Mouse (Mus musculus) kidney, postnatal 36 days (tissue): ENCODE results near the gene Sipa1l1.

Experiments
- DNase-seq, 2 experiments: peaks; one replicate each; pipeline ENCODE4 v3.0.0; 2021 to 2022; ENCODE audit warnings: mixed read lengths in 2 of 2

Gene Sipa1l1

GRCm38 (mm10) chr12:82168820-82169533 is at the start of gene Sipa1l1:
Sipa1l1 (plus strand) TSS chr12:82169320.
- DNase-seq: peak; percentile 96

- peak in 1 of 2 experiments; percentile 9 for DNase-seq
Measured at GRCm38 (mm10) chr12:82121947-82122346, 47.2 kb upstream of the Sipa1l1 start.

- peak; percentile 48 to 52 for DNase-seq
Measured at GRCm38 (mm10) chr12:82122450-82123249, 46.5 kb upstream of the Sipa1l1 start.

GRCm38 (mm10) chr12:82126796-82127195 is 42.3 kb upstream of the Sipa1l1 start:
- DNase-seq: no peak

- no peak for DNase-seq
Measured at GRCm38 (mm10) chr12:82139234-82140166, 29.6 kb upstream of the Sipa1l1 start.

GRCm38 (mm10) chr12:82143371-82143770 is 25.7 kb upstream of the Sipa1l1 start:
- DNase-seq: no peak

- no peak for DNase-seq
Measured at GRCm38 (mm10) chr12:82145173-82145572, 23.9 kb upstream of the Sipa1l1 start.

GRCm38 (mm10) chr12:82147021-82147693 is 22.0 kb upstream of the Sipa1l1 start:
- no peak for DNase-seq

GRCm38 (mm10) chr12:82148328-82148930 is 20.7 kb upstream of the Sipa1l1 start:
- no peak for DNase-seq

- no peak for DNase-seq
Measured at GRCm38 (mm10) chr12:82151019-82151418, 18.1 kb upstream of the Sipa1l1 start.

- DNase-seq: no peak
Measured at GRCm38 (mm10) chr12:82154527-82154926, 14.6 kb upstream of the Sipa1l1 start.

GRCm38 (mm10) chr12:82158516-82158915 is 10.6 kb upstream of the Sipa1l1 start:
- DNase-seq: no peak

- no peak for DNase-seq
Measured at GRCm38 (mm10) chr12:82159372-82159771, 9.7 kb upstream of the Sipa1l1 start.

GRCm38 (mm10) chr12:82165651-82166050 is 3.5 kb upstream of the Sipa1l1 start:
- DNase-seq: no peak

- DNase-seq: no peak
Measured at GRCm38 (mm10) chr12:82166101-82166571, 3.0 kb upstream of the Sipa1l1 start.

GRCm38 (mm10) chr12:82169571-82170431 is 681 bp downstream of the Sipa1l1 start:
- DNase-seq: peak; percentile 57 to 77

- peak; percentile 37 to 56 for DNase-seq
Measured at GRCm38 (mm10) chr12:82170461-82171279, 1.6 kb downstream of the Sipa1l1 start.

- DNase-seq: peak; percentile 72 to 76
Measured at GRCm38 (mm10) chr12:82171591-82171990, 2.5 kb downstream of the Sipa1l1 start.

GRCm38 (mm10) chr12:82173623-82174022 is 4.5 kb downstream of the Sipa1l1 start:
- no peak for DNase-seq

- DNase-seq: no peak
Measured at GRCm38 (mm10) chr12:82175709-82176108, 6.6 kb downstream of the Sipa1l1 start.
